Mouse (Mus musculus) layer of hippocampus, adult 6 months (tissue): ENCODE data around the gene Olfr1129. TPM values are rescaled to one million over a fixed set of nuclear protein-coding genes. Genes with fewer than 3 reads are reported as not detected.

Experiments used
- long read RNA-seq, 2 experiments: library from polyadenylated mRNA; unstranded; transcript quantifications; one replicate each; pipeline ENCODE4 v2.0.0; 2019 to 2020
- polyA plus RNA-seq: library from polyadenylated mRNA; unstranded; fragments of <200 nt; fragmentation: Nextera tagmentation; gene quantifications from 2 replicates; pipeline ENCODE4 v1.2.3, GENCODE M21; 2021

Gene Olfr1129
- not detected in 2 replicates for polyA plus RNA-seq
- long read RNA-seq, experiment 1: 0 reads
- long read RNA-seq, experiment 2: 0 reads

GRCm38 (mm10) chr2:87573602-87574001, at the start of gene Olfr1129:
TSS of gene Olfr1129 (plus strand) at chr2:87573902.

DNA sequence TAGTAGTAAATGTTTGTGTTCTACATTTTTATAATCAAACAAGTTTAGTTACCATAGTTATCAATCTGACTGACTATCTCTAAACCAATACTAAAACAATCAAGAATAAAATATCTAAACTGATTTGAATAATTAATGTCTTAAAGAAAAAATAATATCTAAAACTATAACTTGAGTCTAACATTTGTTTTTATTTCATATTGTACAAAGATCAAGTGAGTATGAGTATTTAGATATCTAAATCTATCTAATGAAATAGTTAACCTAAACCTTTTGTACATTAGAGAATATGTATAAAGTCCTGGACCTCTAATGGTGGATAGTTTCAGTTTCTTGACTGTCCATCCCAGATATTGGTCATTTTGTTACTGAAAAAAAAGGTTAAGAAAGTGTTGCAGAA, 42.2 kb upstream of the Olfr1129 start, which contains the start of gene Olfr153:
Gene Olfr153, plus strand, starts transcription at position 301 of the 400 bp plus-strand sequence.

DNA sequence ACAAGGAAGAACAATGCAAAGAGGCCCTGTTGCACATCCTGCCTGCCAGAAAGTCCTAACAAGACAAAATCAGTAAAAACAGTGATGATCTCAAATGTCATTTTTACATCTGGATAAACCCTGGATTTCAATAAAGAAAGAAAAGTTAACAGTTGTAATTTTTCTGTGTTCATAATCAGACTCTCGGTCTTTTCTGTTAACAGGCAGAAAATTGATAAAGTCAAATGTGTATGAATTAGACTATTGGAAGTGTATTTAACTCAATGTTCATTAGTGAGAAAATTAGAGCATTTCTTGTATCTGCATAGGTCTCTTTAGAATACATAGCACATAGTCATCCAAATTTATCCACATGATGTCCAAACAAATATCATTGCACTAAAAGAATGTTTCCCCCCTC, 28.3 kb upstream of the Olfr1129 start, which contains the start of gene Olfr1128:
Gene Olfr1128, minus strand, starts transcription at position 101 of the 400 bp plus-strand sequence.

DNA sequence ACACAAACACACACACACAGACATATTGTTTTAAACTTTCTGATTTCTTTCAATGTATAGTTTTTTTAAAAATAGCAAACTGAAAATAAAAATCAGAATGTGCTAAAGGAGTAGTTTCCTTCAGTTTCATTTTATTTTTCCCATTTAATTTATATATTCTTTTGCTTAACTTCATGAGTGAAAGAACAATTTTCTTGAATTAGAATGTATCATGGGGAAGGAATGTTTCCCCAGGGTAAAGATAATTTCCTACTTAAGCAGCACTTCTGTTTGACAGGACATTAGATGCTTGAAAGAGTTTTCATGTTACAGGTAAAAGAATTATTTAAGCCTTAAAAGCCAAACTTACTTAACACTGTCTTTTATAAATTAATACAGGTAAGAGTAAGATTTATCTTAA, 32.2 kb downstream of the Olfr1129 start, which contains the start of gene Olfr1130:
Gene Olfr1130, plus strand, starts transcription at position 301 of the 400 bp plus-strand sequence.

GRCm38 (mm10) chr2:87626804-87627203, 53.1 kb downstream of the Olfr1129 start, which contains the start of gene Olfr1131:
TSS of gene Olfr1131 (plus strand) at chr2:87627104.

Other genes starting within 250 kb of the Olfr1129 start
- not detected in 2 replicates for gene Olfr1120, start 219.1 kb upstream of the Olfr1129 start, polyA plus RNA-seq
- gene Olfr1121, start 204.0 kb upstream of the Olfr1129 start, polyA plus RNA-seq: not detected in 2 replicates
- gene Olfr1122, start 188.1 kb upstream of the Olfr1129 start, polyA plus RNA-seq: not detected in 2 replicates
- gene Olfr1123, start 157.3 kb upstream of the Olfr1129 start, polyA plus RNA-seq: not detected in 2 replicates
- gene Olfr1124, start 143.6 kb upstream of the Olfr1129 start, polyA plus RNA-seq: 0.09 and 0.18 TPM in 2 replicates
- not detected in 2 replicates for gene Olfr1126, start 119.9 kb upstream of the Olfr1129 start, polyA plus RNA-seq
- not detected in 2 replicates for gene Pramel7, start 76.8 kb upstream of the Olfr1129 start, polyA plus RNA-seq
- not detected in 2 replicates for gene Pramel6, start 67.3 kb upstream of the Olfr1129 start, polyA plus RNA-seq
- not detected in 2 replicates for gene Olfr153, start 42.1 kb upstream of the Olfr1129 start, polyA plus RNA-seq
- not detected in 2 replicates for gene Olfr1128, start 28.4 kb upstream of the Olfr1129 start, polyA plus RNA-seq
- gene Olfr1130, start 32.3 kb downstream of the Olfr1129 start, polyA plus RNA-seq: not detected in 2 replicates
- not detected in 2 replicates for gene Olfr1131, start 53.2 kb downstream of the Olfr1129 start, polyA plus RNA-seq
- not detected in 2 replicates for gene Olfr1132, start 63.6 kb downstream of the Olfr1129 start, polyA plus RNA-seq
- gene Olfr1133, start 73.5 kb downstream of the Olfr1129 start, polyA plus RNA-seq: not detected in 2 replicates
- gene Olfr1134, start 84.6 kb downstream of the Olfr1129 start, polyA plus RNA-seq: not detected in 2 replicates
- not detected in 2 replicates for gene Olfr1135, start 99.8 kb downstream of the Olfr1129 start, polyA plus RNA-seq
- not detected in 2 replicates for gene Olfr1136, start 120.0 kb downstream of the Olfr1129 start, polyA plus RNA-seq
- gene Olfr1137, start 139.3 kb downstream of the Olfr1129 start, polyA plus RNA-seq: not detected in 2 replicates
- not detected in 2 replicates for gene Olfr1138, start 166.1 kb downstream of the Olfr1129 start, polyA plus RNA-seq
- gene Olfr1140, start 169.8 kb downstream of the Olfr1129 start, polyA plus RNA-seq: not detected in 2 replicates
- not detected in 2 replicates for gene Olfr1141, start 180.1 kb downstream of the Olfr1129 start, polyA plus RNA-seq
- not detected in 2 replicates for gene Olfr152, start 205.6 kb downstream of the Olfr1129 start, polyA plus RNA-seq
- gene Olfr1143, start 226.7 kb downstream of the Olfr1129 start, polyA plus RNA-seq: not detected in 2 replicates
- gene Olfr1145, start 235.9 kb downstream of the Olfr1129 start, polyA plus RNA-seq: not detected in 2 replicates